Mouse (Mus musculus) embryonic facial prominence, embryonic 13.5 days (tissue): ENCODE measurements around the gene Tmem201. TPM values are rescaled to one million over a fixed set of nuclear protein-coding genes. Genes with fewer than 3 reads are reported as not detected.

Source experiments
- ATAC-seq: fragments of 200-750 bp; cut with Nextera tagmentation; 2 replicates; pipeline ENCODE4 v1.8.0; 2017; ENCODE audit warnings: low read depth; ENCODE audit not compliant: insufficient number of reproducible peaks, insufficient read depth, low FRiP score, low TSS enrichment
- H3K27ac ChIP-seq: fragments of 300-500 bp; sonication (generic); 2 replicates; pipeline ENCODE4 v1.5.1; 2015; ENCODE audit warnings: moderate library complexity, mild to moderate bottlenecking, inconsistent platforms
- H3K27me3 ChIP-seq: fragments of 300-500 bp; sonication (generic); 2 replicates; pipeline ENCODE4 v1.6.1; 2015; ENCODE audit warnings: mild to moderate bottlenecking, inconsistent platforms
- H3K36me3 ChIP-seq: fragments of 300-500 bp; sonication (generic); 2 replicates; pipeline ENCODE4 v1.6.1; 2015; ENCODE audit warnings: mild to moderate bottlenecking, inconsistent platforms
- H3K4me1 ChIP-seq: fragments of 300-500 bp; sonication (generic); 2 replicates; pipeline ENCODE4 v1.6.1; 2015; ENCODE audit warnings: inconsistent platforms
- H3K4me2 ChIP-seq: fragments of 300-500 bp; sonication (generic); 2 replicates; pipeline ENCODE4 v1.6.1; 2015; ENCODE audit warnings: moderate library complexity, mild to moderate bottlenecking, inconsistent platforms
- H3K4me3 ChIP-seq: fragments of 300-500 bp; sonication (generic); 2 replicates; pipeline ENCODE4 v1.5.1; 2015; ENCODE audit warnings: mild to moderate bottlenecking, inconsistent platforms
- H3K9ac ChIP-seq: fragments of 300-500 bp; sonication (generic); 2 replicates; pipeline ENCODE4 v1.6.1; 2015; ENCODE audit warnings: mild to moderate bottlenecking, inconsistent platforms
- H3K9me3 ChIP-seq: fragments of 300-500 bp; sonication (generic); 2 replicates; pipeline ENCODE4 v1.6.1; 2016; ENCODE audit warnings: inconsistent platforms
- WGBS: fragments of 180-500 bp; shearing (Covaris S2); methylation state at CpG from one replicate; pipeline ENCODE4 v1.1.7; 2015; ENCODE audit warnings: mixed read lengths; 5-methylcytosine and 5-hydroxymethylcytosine counted together
- polyA plus RNA-seq: library from polyadenylated mRNA; unstranded; fragments of >200 nt; fragmentation: Nextera tagmentation; extraction: Ambion mirVana; gene quantifications from 2 replicates; pipeline ENCODE4 v1.2.1, GENCODE M21; 2015

The Tmem201 gene
- polyA plus RNA-seq, 1 experiment from 2014 or later = 33.7 TPM

DNA sequence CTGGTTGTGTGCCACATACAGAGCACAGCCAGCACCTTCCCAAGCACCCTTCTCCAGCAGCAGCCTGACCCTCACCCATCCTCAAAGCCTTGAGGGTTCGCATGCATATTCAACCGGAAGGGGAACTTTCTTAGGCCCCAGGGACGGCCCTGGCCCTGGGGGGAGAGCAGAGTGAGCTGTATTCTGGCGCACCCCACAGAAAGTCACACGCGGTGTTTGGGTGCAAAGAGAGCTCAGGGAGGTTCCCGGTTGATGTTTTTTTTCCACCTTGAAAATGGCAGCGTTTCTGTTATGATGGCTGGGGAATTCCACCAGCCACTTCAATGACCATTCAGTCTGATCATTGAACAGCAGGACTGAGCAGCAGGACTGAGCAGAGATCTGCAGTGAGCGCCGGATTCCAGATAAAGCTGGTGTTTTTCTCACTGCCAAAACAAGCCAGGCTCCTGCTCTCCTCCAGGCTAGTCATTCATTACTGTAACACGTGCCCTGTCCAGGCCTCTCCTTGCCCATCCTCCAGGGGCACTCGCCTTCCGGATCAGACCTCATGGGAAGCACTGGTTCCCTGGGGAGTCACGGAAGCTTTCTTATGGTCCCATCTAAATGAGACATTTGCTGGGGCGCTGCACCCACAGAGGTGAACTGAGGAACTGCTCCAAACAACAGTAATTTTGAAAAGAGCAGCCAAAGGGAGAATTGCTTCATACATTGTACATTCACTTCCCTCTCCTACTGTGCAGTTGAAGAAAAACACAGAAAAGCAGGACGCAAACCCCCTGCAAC is 41.5 kb downstream of the Tmem201 start:
- no peak overlapping the region for H3K4me2 ChIP-seq
- H3K36me3 ChIP-seq = no peaks in the 10 kb centered on the region
- WGBS = 32% methylated on average over 16 of the region's 16 CpGs
- ATAC-seq = no peak
- no peak overlapping the region for H3K27ac ChIP-seq
- no peak overlapping the region for H3K4me3 ChIP-seq
- H3K9ac ChIP-seq = 0 out of 2 replicates have a peak overlapping the region, but pooled peaks have one; percentile 27
- H3K9me3 ChIP-seq = no peaks in the 10 kb centered on the region
- peaks cover 49% of the 10 kb centered on the region for H3K27me3 ChIP-seq
- H3K4me1 ChIP-seq = peaks cover 23% of the 10 kb centered on the region

DNA sequence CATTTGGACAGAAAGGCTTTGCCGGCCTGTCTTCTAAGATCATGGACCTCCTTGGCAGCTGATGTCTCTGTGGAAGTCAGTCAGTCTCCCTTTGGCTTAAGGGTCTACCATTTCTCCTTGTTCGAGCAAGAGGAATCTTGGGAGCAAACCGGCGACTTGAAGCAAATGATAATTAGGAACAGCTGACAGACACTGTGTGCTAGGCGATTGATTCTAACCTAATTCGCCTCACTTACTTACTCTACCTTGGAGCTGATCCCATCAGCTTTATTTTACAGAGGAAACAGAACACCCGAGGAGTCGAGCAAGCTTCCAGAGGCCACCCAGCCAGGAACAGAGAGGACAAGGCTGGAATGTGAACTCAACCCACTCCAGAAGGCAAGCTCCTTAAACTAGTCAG is 46.5 kb downstream of the Tmem201 start:
- Histone ChIP-seq H3K27ac (peak overlapping the region; percentile 48; the same call in 1 of the 2 replicates), H3K4me2 (no peak overlapping the region), H3K4me3 (no peak overlapping the region), H3K9me3 (no peaks in the 10 kb centered on the region), H3K9ac (no peak overlapping the region), H3K4me1 (peaks cover 22% of the 10 kb centered on the region), H3K27me3 (peaks cover 8% of the 10 kb centered on the region; the same call in 1 of the 2 replicates), H3K36me3 (no peaks in the 10 kb centered on the region)
- 23% methylated on average over 8 of the region's 8 CpGs for WGBS
- no peak for ATAC-seq

DNA sequence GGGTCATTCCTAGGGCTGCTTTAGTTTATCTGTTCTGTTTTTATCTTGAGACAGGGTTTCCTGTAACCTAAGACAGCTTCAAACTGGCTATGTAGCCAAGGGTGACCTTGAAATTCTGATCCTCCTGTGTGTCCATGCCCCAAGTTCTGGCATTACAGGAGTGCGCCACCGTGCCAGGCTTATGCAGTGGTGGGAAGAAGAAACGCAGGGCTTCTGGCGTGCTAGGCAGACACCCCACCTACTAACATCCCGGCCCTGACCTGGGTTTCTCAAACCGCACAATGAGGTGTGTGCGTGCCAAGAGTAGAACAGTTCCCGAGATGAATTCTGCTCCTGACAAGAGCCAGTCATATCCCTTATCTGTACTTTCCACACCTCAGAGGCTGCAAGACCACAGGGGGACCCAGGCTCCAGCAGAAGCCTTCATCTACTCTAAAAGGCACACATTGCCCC is 47.0 kb downstream of the Tmem201 start:
- H3K4me3 ChIP-seq = no peak overlapping the region
- peaks cover 18% of the 10 kb centered on the region for H3K4me1 ChIP-seq
- no peaks in the 10 kb centered on the region for H3K9me3 ChIP-seq
- no peak overlapping the region for H3K9ac ChIP-seq
- H3K27ac ChIP-seq = peak overlapping the region; percentile 48; the same call in 1 of the 2 replicates
- 0 out of 2 replicates have a peak, but pooled peaks cover 4% of the 10 kb centered on the region for H3K27me3 ChIP-seq
- H3K36me3 ChIP-seq = no peaks in the 10 kb centered on the region
- whole genome bisulfite sequencing = 84% methylated on average over 8 of the region's 8 CpGs
- ATAC-seq = no peak
- no peak overlapping the region for H3K4me2 ChIP-seq

GRCm38 (mm10) chr4:149689822-149690700 is 47.8 kb downstream of the Tmem201 start:
- no peak overlapping the region for H3K27ac ChIP-seq
- no peak overlapping the region for H3K9ac ChIP-seq
- ATAC-seq = no peak
- no peaks in the 10 kb centered on the region for H3K36me3 ChIP-seq
- H3K27me3 ChIP-seq = no peaks in the 10 kb centered on the region
- peaks cover 18% of the 10 kb centered on the region for H3K4me1 ChIP-seq
- H3K4me2 ChIP-seq = no peak overlapping the region
- H3K4me3 ChIP-seq = no peak overlapping the region
- WGBS = 78% methylated on average over 12 of the region's 12 CpGs
- H3K9me3 ChIP-seq = no peaks in the 10 kb centered on the region

- WGBS = 83% methylated on average over 14 of the region's 14 CpGs
- H3K4me2 ChIP-seq = no peak overlapping the region
- no peaks in the 10 kb centered on the region for H3K9me3 ChIP-seq
- H3K4me1 ChIP-seq = peaks cover 18% of the 10 kb centered on the region
- H3K27me3 ChIP-seq = no peaks in the 10 kb centered on the region
- no peaks in the 10 kb centered on the region for H3K36me3 ChIP-seq
- no peak overlapping the region for H3K4me3 ChIP-seq
- no peak for ATAC-seq
- no peak overlapping the region for H3K27ac ChIP-seq
- H3K9ac ChIP-seq = no peak overlapping the region
Observed at GRCm38 (mm10) chr4:149688861-149689260, 49.0 kb downstream of the Tmem201 start.

GRCm38 (mm10) chr4:149684841-149685623 is 52.8 kb downstream of the Tmem201 start:
- no peak for ATAC-seq
- H3K27ac ChIP-seq = no peak overlapping the region
- no peak overlapping the region for H3K9ac ChIP-seq
- WGBS = 71% methylated on average over 11 of the region's 11 CpGs
- no peaks in the 10 kb centered on the region for H3K27me3 ChIP-seq
- no peak overlapping the region for H3K4me2 ChIP-seq
- no peaks in the 10 kb centered on the region for H3K36me3 ChIP-seq
- H3K9me3 ChIP-seq = no peaks in the 10 kb centered on the region
- H3K4me1 ChIP-seq = no peaks in the 10 kb centered on the region
- H3K4me3 ChIP-seq = no peak overlapping the region

DNA sequence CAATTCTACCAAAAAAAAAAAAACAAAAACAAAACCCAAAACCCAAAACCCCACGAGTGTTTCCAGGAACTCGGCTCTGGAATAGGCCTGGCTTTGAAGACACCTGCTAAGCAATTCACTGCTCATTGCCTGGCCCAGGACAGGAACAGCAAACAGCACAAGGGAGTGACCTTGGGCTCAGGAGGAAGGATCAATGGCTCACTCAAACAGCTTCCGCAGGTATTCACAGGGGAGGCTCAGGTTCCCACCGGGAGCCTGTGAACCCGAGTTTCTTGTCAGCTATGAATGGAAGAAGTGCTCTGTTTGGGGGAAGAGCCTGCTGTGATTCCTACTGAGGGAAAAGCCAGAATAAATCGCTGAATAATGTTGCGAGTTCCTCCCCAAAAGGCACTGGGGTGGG is 54.0 kb downstream of the Tmem201 start:
- no peak for ATAC-seq

DNA sequence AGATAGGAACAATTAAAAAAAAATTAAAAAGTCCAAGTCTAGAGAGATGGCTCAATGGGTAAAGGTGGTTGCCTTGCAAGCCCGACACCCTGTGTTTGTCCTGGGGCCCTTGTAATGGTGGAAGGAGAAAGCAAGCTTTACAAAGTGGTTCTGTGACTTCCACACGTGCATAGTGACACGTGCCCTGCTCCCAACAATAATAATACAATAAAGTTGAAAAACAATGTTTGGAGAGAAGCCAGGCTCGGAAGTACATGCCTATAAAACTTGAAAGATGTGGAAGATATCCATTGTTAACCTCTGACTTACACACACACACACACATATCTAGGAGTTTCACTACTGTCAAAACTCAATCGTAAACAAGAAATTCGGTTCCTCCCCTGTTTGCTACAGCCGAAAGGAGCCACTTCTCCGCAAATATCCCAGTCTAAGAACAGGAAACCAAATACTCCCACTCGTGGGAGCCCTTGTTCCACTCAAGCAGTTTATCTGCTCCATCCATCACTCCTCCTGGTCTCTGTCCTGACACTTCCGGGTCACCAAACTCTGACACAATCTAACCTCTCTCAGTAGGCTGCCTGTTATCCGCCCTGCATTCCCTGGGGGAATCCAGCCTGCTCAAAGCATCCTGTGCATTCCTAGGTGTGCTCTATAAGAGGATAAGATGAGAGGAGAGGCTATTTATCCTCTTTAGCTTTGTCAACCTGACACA is 58.6 kb downstream of the Tmem201 start:
- no peak overlapping the region for H3K4me2 ChIP-seq
- 67% methylated on average over 11 of the region's 11 CpGs for WGBS
- peaks cover 18% of the 10 kb centered on the region for H3K4me1 ChIP-seq
- H3K27ac ChIP-seq = no peak overlapping the region
- peaks cover 25% of the 10 kb centered on the region for H3K27me3 ChIP-seq
- no peaks in the 10 kb centered on the region for H3K36me3 ChIP-seq
- H3K9me3 ChIP-seq = no peaks in the 10 kb centered on the region
- no peak for ATAC-seq
- no peak overlapping the region for H3K4me3 ChIP-seq
- no peak overlapping the region for H3K9ac ChIP-seq

More for the DNA sequence above, 54.0 kb downstream of the Tmem201 start:
- WGBS = 7% methylated on average over 7 of the region's 7 CpGs
- H3K36me3 ChIP-seq = no peaks in the 10 kb centered on the region
- H3K27me3 ChIP-seq = no peaks in the 10 kb centered on the region
- H3K4me1 ChIP-seq = no peaks in the 10 kb centered on the region
- H3K4me3 ChIP-seq = no peak overlapping the region
- H3K4me2 ChIP-seq = no peak overlapping the region
- H3K9me3 ChIP-seq = no peaks in the 10 kb centered on the region
- H3K9ac ChIP-seq = no peak overlapping the region
- H3K27ac ChIP-seq = no peak overlapping the region

GRCm38 (mm10) chr4:149678006-149678405 is 59.8 kb downstream of the Tmem201 start:
- no peak for ATAC-seq
- WGBS = 44% methylated on average over 1 of the region's 1 CpGs
- Histone ChIP-seq H3K4me2 (no peak overlapping the region), H3K27ac (no peak overlapping the region), H3K9me3 (no peaks in the 10 kb centered on the region), H3K36me3 (0 out of 2 replicates have a peak, but pooled peaks cover 3% of the 10 kb centered on the region), H3K27me3 (peaks cover 35% of the 10 kb centered on the region), H3K9ac (no peak overlapping the region), H3K4me3 (no peak overlapping the region), H3K4me1 (peaks cover 18% of the 10 kb centered on the region)

DNA sequence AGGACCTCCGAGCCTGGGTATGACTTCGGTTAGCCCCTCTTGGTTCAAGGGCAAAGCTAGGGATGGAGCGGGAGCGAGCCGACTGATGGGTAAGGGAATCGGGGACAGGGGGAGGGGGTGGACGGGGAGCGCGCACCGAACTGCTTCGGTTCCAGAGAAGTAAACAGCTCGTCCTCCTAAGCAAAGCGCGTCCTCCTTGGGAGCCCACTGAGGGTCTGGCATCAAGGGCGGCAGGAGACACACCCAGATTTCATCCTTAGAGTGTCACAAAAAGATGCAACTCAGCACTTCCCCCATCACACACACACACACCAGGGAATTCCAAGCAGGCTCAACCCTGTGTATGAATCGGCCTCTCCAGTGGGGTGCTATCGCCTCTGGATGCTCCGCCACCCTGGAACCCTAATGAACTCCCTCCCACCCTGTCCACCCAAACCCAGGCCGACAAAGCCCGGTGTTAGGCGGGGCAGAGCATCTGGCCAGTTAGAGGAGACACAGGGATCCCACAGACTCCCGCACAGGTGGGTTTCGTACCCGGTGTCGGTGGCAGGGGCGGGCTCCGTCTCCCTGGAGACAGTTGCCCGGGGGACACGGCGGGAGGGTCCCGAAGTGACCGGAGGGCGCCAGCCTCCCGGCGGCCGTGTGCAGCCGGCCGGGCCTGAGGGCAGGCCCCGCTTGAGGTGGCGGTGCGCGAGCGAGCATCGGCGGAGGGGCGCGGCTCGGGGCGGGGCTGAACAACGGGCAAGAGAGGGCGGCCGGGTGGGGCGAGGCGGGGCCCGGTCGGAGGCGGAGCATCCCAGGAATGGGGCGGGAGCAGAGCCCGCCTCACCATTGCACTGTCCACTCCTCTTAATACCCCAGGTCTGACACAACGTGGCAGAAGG is 62.2 kb downstream of the Tmem201 start:
- H3K9me3 ChIP-seq = no peaks in the 10 kb centered on the region
- H3K9ac ChIP-seq = peak overlapping the region; percentile 69
- no peak overlapping the region for H3K27ac ChIP-seq
- under 1% methylated on average over 60 of the region's 60 CpGs for WGBS
- peaks cover 35% of the 10 kb centered on the region for H3K27me3 ChIP-seq
- H3K4me1 ChIP-seq = peaks cover 18% of the 10 kb centered on the region
- peak overlapping the region; percentile 70 for H3K4me3 ChIP-seq
- ATAC-seq = peak; percentile 81
- H3K4me2 ChIP-seq = peak overlapping the region; percentile 92
- 0 out of 2 replicates have a peak, but pooled peaks cover 3% of the 10 kb centered on the region for H3K36me3 ChIP-seq
